Mouse (Mus musculus) adrenal gland, postnatal 36 days (tissue): ENCODE measurements around the gene Ypel2. TPM values are rescaled to one million over a fixed set of nuclear protein-coding genes. Genes with fewer than 3 reads are reported as not detected.

Source experiments
- DNase-seq, 2 experiments: peaks; one replicate each; pipeline ENCODE4 v3.0.0; 2021; ENCODE audit warnings: mixed read lengths in 1 of 2
- total RNA-seq, 2 experiments: library from RNA; stranded (reverse); gene quantifications; 2 replicates each; pipeline ENCODE4 v1.2.3; 2021

The Ypel2 gene
- total RNA-seq, 2 experiments from 2014 or later, result 12.2 to 39.6 TPM

DNA sequence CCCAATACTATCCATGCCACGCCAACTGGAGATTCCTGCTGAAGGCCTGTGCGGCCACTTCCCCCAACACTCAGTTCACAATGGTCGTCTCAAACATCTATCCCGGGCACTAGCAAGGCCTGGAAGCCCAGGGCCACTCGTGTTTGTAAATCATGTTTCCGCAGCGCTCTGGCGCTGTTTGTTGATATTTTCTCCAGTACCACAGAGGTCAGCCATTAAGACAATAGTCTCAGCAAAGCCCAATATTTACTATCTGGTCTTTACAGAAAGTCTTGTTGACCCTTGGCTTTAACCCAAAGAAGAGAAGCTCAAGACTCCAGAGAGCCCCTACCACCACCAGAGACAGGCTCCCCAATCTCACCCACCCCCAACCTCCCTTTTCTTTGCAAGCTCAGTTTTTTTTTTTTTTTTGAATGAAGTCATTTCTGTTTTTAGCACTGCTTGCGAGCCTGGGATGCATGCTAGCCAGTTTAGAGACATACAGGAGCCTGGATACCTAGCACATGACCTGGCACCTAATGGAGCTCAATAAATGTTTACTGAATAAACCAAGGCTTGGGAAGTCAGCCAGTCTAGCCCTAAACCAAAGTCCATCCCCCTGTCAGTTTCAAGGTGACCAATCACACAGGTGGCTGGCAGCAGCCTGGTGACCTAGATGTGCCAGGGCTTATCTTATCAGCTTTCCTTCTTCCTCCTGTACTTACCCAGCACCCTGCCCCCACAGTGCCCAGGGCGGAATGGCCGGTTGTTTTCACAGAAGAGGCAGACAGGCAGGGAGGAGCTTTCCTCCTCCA, 31.8 kb downstream of the Ypel2 start:
- DNase-seq, result peak; percentile 82 to 87

DNA sequence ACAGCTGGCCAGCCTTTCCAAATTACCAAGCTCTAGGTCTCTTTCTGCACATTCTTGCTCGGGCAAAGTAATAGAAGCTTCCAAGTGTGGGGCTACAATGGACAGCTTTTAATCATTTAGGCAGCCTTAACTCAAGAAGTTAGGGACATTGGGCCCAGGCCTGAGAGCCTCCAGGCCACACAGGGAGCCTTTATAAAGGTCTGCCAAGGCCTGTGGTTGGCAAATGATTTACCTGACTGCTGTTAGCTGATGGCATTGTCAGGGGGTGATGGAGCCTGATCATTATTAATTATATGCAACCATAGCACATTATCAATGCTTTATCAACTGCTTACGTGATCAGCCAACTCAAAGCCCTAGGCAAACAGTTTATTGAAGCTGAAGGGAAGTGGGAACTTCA, 33.2 kb downstream of the Ypel2 start:
- no peak for DNase-seq

GRCm38 (mm10) chr11:86958721-86959675, 34.5 kb downstream of the Ypel2 start:
- no peak for DNase-seq

GRCm38 (mm10) chr11:86958182-86958581, 35.3 kb downstream of the Ypel2 start:
- DNase-seq, result no peak

DNA sequence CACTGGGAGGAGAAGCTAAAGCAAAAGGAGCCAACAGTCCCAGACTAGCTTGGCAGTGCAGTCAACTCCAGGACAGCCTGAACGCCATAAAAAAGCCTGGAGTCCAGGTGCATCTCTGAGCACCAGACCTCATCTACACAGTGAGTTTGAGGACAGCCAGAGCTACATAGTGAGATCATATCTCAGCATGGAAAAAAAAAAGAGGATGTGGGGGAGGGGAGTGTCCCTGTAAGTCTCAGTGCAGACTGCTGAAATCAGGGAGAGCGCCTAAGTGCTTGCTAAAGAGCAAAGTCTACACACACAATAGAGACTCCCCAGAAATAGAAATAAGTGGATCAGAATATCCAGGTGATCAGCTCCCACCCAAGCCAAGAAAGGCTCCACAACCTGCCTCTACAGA, 37.1 kb downstream of the Ypel2 start:
- no peak for DNase-seq

GRCm38 (mm10) chr11:86954616-86955270, 38.8 kb downstream of the Ypel2 start:
- peak; percentile 32 to 55 for DNase-seq

DNA sequence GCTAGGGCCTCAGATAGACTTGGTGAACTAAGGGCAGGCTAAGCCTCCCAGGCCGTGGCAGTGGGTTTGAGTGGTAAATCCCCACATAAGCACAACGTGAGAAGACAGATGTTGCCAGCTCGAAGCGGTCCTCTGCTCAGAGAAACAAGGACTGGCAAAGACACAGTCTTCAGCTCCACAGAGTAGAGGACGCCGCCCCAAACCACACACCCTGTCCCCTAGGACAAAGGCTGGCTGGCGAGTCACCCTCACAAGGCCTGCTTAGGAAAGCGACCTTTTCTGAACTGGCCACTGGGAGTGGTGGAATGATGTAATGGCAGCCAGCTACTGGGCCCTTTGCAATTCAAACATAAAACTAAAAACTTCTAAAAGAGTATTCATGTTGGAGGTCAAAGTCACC, 40.4 kb downstream of the Ypel2 start:
- DNase-seq, result peak; percentile 76 to 80

GRCm38 (mm10) chr11:86952659-86953058, 40.8 kb downstream of the Ypel2 start:
- peak; percentile 58 to 73 for DNase-seq

- no peak for DNase-seq
These were observed 41.8 kb downstream of the Ypel2 start for GRCm38 (mm10) chr11:86951672-86952071.

DNA sequence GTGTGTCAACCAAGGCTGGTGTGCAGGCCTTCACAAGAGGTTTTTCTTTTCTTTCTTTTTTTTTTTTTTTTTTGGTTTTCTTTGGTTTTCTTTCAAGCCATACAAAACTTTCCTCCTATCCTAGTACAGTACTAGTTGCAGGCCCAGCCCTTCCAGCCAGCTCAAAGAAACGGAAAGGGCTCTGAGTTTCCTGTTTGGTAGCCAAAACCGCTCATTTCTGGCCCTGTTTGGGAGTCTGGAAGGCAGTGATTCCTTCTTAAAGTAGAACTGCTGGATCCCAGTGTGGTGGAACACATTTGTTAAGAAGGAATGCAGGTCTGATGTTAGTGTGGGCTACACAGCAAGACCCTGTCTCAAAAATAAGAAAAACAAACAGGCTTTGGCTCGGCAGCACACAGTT, 43.0 kb downstream of the Ypel2 start:
- no peak for DNase-seq

DNA sequence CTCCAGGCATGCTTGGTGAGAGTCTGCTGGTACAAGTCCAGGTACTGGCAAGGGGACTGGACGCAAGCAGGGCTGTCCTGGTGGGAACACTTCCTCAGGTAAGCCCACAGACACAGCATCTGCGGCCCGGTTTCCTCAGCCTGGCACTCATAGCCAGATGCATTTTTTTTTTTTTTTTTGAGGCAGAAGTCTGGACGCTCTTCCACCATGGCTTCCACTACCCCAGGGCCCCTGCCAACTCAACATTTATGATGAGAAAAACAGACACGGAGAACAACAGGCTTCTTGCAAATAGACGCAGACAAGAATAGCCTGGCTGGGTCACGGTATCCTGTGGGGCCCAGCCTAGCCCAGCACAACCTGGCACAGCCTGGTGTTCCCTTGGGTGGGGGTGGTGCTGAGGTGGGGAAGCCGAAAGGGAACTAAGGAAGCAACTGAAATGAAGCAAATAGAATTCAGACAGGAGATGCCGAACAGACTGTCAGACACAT, 43.5 kb downstream of the Ypel2 start:
- no peak for DNase-seq

DNA sequence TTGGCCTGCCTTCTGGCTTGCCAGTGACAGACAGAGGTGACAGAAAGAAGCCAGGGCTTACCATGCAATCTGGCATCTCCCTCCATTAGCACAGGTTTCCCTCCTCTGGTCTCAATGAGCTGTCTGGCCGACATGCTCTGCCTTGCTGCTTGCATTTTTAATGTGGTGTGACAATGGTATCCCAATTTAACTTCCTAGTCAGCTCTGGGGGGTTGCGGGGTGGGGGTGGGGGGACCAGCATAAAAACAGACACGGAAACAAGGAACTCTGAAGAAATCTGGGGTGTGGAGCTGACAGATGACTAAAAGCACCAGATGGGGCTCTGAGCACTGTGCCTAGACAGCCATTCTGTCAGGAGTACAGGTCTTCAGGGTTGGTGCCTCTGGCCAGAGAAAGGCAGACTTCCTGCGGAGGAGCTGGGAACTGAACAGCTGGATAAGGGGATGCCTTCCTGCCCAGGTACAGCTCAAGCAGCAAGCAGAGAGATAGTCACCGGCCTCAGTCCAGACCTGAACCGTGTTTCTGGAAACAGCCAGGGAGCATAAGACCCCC, 46.8 kb downstream of the Ypel2 start:
- DNase-seq, result no peak

DNA sequence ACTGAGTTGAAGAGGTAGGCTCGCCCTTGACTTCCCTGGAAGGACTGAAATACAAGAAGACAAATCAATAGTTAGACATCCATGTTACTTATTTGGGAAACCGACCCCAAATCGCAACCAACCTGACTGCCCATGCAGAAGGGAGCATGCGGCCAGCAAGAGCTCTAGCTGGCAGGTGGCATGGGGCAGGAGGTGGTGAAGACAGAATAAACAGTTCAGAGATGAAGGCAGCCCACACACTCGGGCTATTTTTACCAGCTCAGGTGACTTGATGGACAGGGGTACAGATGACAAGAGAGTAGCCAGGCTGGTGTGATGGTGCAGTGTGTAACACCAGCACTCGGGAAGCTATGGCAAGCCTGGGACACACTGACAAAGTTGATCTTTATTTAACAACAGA, 47.6 kb downstream of the Ypel2 start:
- DNase-seq, result no peak

DNA sequence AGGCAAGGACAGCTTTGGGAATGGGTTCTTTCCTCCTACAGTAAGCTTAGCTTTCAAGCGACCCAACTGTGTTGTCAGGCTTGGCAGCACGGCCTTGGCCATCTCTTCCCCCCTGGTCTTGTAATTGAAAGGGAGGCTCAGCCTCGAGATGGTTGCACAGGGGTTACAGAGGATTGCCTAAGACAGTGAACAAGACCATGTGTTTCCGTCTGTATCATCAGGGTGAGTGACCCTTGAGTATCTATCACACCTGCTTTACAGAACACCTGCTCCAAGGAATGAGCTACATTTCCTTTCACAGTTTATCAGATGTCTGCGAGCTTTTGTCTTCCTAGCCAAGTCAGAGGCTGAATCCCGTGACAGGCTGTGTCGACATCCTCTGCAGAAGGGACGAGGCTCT, 48.4 kb downstream of the Ypel2 start:
- no peak for DNase-seq

DNA sequence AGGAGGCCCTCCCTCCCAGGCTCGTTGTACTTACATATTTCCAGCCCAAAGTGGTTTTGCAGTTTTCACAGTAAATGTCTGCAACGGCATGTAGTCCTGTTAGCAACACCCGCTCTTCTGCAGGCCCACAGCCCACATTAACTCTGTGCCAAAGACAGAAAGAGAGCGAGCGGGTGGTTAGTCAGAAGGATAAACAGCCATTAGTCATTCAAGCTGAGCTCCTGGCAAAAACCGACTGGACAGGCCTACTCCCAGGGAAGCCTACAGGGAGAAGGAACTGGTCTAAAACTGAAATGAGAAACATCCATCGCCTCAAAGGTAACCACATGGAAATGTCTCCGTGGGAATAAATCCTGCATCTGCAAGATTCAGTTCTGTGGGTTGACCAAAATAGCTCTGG, 49.0 kb downstream of the Ypel2 start:
- peak; percentile 44 to 46 for DNase-seq

DNA sequence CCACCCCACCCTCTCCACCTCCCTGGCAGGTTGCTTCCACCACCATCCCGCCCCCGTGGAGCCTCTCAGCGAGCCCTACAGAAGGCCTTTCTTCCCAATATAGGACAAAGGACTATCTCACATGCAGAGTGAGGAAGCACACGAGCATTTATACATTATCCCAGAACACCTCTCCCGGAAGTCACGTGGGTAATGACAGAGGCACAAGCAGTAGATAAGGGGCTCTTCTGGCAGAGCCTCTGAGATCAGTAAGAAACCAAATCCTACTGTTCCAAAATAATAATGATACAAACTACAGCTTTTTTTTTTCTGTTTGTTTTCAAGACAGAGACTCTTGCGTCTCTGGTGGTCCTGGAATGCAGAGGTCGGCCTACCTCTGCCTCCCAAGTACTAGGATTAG, 51.6 kb downstream of the Ypel2 start:
- no peak for DNase-seq

GRCm38 (mm10) chr11:86939503-86939902, 54.0 kb downstream of the Ypel2 start:
- no peak for DNase-seq

DNA sequence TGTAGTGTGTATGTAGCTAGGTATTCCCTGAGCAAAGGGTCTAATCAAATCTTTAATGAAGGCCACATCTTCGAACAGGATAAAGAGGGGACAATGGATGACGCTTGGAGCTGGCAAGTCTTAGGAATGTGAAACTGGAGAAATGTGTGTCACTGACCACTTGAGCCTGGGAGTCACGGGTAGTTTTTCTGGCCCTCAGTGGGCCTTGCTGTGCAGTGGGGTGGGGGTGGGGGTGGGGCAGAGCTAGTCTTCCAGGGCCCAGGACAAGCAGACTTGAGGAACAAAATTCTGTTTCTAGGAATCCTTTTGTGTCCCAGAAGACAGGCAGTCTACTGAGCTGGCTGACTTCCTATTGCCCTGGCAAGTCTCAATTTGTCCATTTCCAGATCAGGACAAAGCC, 55.0 kb downstream of the Ypel2 start:
- no peak for DNase-seq

DNA sequence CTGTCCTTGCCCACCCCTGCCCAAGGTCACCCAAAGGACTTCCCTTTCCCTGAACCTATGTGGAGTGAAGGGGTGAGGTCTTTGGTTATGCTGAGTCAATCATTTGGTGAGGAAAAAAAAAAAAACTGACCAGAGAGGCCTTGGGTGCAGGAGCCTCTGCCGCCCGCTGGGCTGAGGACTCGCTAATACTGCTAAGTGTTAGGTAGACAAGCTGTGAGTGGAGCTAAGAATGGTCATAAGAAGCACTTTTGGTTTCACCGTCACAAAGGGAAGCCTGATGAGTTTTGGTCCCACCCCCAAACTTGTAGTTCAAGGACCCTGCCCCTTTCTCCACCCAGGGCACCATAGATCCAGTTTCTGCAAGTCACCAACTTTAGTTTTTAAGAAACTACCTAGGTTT, 55.4 kb downstream of the Ypel2 start:
- no peak for DNase-seq

- no peak for DNase-seq
These were observed 56.6 kb downstream of the Ypel2 start for GRCm38 (mm10) chr11:86936938-86937337.

DNA sequence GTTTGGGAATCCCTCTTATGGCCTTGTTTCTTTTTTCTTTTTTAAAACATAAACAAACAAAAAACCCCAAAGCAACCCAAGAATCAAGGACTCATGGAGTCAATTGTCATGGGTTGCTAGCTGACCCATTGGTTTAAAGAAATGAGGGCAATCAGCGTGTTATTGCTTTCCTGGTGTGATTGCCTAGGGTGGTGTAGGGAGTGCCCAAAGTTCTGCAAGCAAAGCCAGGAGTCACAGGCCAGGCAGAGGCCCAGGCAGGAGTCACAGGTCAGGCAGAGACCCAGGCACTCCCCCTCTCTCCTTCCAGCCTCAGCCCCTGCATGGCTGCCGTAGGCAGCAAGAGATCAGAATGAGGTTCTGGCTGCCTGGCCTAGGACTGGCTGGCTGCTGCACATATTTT, 58.6 kb downstream of the Ypel2 start:
- no peak for DNase-seq

GRCm38 (mm10) chr11:86932201-86932600, 61.3 kb downstream of the Ypel2 start:
- DNase-seq, result no peak
